8 mouse cellular contexts compared by ENCODE assay signal in the genomic region with DNA sequence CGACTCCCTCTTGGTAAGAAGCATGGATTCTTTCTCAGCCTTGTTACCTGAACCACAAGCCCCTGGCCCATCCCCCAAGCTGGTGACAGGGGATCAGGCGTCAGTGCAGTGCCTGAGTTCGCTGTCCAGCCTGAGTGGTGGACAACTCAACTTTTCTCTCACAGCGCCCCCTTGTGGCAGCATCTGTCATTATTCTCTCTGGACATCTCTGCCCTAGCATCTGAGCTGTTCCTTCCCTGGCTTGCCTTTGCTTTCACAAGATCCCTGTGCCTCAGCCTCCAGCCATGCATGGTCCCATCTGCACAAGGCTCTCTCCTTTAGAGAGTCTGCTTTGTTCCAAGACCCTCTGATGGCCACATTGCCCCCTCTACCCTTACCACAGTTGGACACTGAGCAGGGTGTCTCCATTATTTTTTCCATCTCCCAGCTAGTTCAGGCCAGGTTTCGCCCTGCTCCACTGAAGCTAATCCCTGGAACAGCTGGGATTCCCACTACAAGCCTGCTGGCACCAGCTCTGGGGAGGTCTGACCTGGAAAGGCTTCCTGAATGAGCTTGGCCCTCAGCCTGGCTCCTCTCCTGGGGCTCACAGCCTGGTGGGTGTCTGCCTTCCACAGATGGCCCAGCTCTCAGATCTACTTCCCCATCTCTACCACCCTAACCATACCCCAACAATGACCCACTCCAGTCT. TPM values are rescaled to one million over a fixed set of nuclear protein-coding genes. Genes with fewer than 3 reads are reported as not detected.
DNase-seq lines count a peak whose midpoint lies in the region; ATAC-seq and TF ChIP-seq lines count a peak whose summit lies in the region.

No protein-coding gene starts in this region.

- H3K9me3 ChIP-seq in ES-Bruce4 (replicated peaks; ENCODE audit: control insufficient read depth, insufficient read depth, low read length, poor library complexity, severe bottlenecking) = no peaks in the 10 kb centered on the region
- no peaks in the 10 kb centered on the region for H3K9me3 ChIP-seq in forebrain, embryonic 11.5 days (ENCODE audit: control insufficient read depth, low read length)

- no peaks in the 10 kb centered on the region for H3K4me1 ChIP-seq in ES-Bruce4 (ENCODE audit: control insufficient read depth, insufficient read depth, low read length)
- H3K4me1 ChIP-seq in forebrain, embryonic 11.5 days (replicated peaks; ENCODE audit: control insufficient read depth, insufficient read depth, low read length) = no peaks in the 10 kb centered on the region
- H3K4me1 ChIP-seq in lung, adult 2 months (ENCODE audit: control insufficient read depth, insufficient read depth, low read length) = no peaks in the 10 kb centered on the region

- TF ChIP-seq CTCF in ES-Bruce4 (IDR thresholded peaks at IDR 0.05; ENCODE audit: low read depth, low read length) = peak; percentile 83
- peak; percentile 75 for TF ChIP-seq CTCF in lung, adult 2 months (IDR thresholded peaks at IDR 0.05; ENCODE audit: insufficient read depth, low read length)

- 19% methylated on average over 5 of the region's 5 CpGs for WGBS in forebrain, embryonic 11.5 days
- WGBS in lung, adult 2 months = 25% methylated on average over 5 of the region's 5 CpGs

- TF ChIP-seq EP300 in ES-Bruce4 (IDR thresholded peaks at IDR 0.05; ENCODE audit: insufficient read depth, low read depth, low read length) = no peak

- no peaks in the 10 kb centered on the region for H3K27me3 ChIP-seq in ES-Bruce4 (ENCODE audit: control insufficient read depth, insufficient read depth, low read length, poor library complexity, severe bottlenecking)
- no peaks in the 10 kb centered on the region for H3K27me3 ChIP-seq in forebrain, embryonic 11.5 days (ENCODE audit: control insufficient read depth, insufficient read depth, low read length)

- TF ChIP-seq POLR2A in ES-Bruce4 (IDR thresholded peaks at IDR 0.05; ENCODE audit: insufficient read depth, low read length) = no peak
- no peak for TF ChIP-seq POLR2A in lung, adult 2 months (IDR thresholded peaks at IDR 0.05; ENCODE audit: borderline replicate concordance, extremely low read depth, low read depth, low read length)

- no peak overlapping the region for H3K4me3 ChIP-seq in ES-Bruce4 (ENCODE audit: low read depth, low read length)
- H3K4me3 ChIP-seq in forebrain, embryonic 11.5 days (ENCODE audit: low read depth, low read length) = no peak overlapping the region
- no peak overlapping the region for H3K4me3 ChIP-seq in lung, adult 2 months (replicated peaks; ENCODE audit: extremely low read depth, low read depth, low read length)

- H3K36me3 ChIP-seq in ES-Bruce4 (ENCODE audit: control insufficient read depth, insufficient read depth, low read length, poor library complexity, severe bottlenecking) = no peaks in the 10 kb centered on the region
- no peaks in the 10 kb centered on the region for H3K36me3 ChIP-seq in forebrain, embryonic 11.5 days (ENCODE audit: control insufficient read depth, insufficient read depth, low read length)

- ATAC-seq in forebrain, embryonic 11.5 days (replicated peaks; ENCODE audit: low FRiP score) = peak; percentile 79
- peak; percentile 79; the same call in 1 of the 2 replicates for ATAC-seq in neutrophil, adult 5-6 weeks (ENCODE audit: extremely low read depth, insufficient number of reproducible peaks, low FRiP score, poor library complexity, severe bottlenecking)

- H3K27ac ChIP-seq in ES-Bruce4 (ENCODE audit: insufficient read depth, low read length) = no peak overlapping the region
- no peak overlapping the region for H3K27ac ChIP-seq in forebrain, embryonic 11.5 days (ENCODE audit: low read depth, low read length)

- intact Hi-C loops in heart, postnatal 14 days (cut with DNase I) = loop anchor here (2.0 kb wide), 1 partner anchor 163 kb away; no protein-coding TSS in a partner anchor

- peak; percentile 40 for DNase-seq in c-Kit-positive CD71-positive TER-119-negative erythroid progenitor cells, embryonic 14.5 days (ENCODE audit: low read depth)
- DNase-seq in forebrain, embryonic 11.5 days (ENCODE audit: low spot score) = peak; percentile 88
- DNase-seq in heart, postnatal 14 days = peak; percentile 72 to 82
- peak; percentile 56 to 79 for DNase-seq in layer of hippocampus, adult 18-20 months (ENCODE audit: low spot score in 2 of 2)
- peak; percentile 66 for DNase-seq in lung, adult 2 months
- peak; percentile 44 for DNase-seq in thymus, postnatal 0 days (ENCODE audit: low spot score)

- no peak overlapping the region for H3K4me2 ChIP-seq in forebrain, embryonic 11.5 days (ENCODE audit: low read depth, low read length, severe bottlenecking)

- H3K9ac ChIP-seq in ES-Bruce4 (ENCODE audit: low read depth, poor library complexity, severe bottlenecking) = no peak overlapping the region
- H3K9ac ChIP-seq in forebrain, embryonic 11.5 days (ENCODE audit: low read length) = no peak overlapping the region

RNA-seq across cellular contexts. Expression of a gene that starts 32.9 kb away (rescaled TPM):
- polyA plus RNA-seq in ES-Bruce4 (2011; ENCODE audit: insufficient read depth, insufficient read length, low read depth, missing spikeins) = not detected in 2 replicates
- polyA plus RNA-seq in forebrain, embryonic 11.5 days (2014; fragmentation: Nextera tagmentation; extraction: Ambion mirVana) = 0.37 TPM in 1 of 2 replicates, not detected in the other
- total RNA-seq in heart, postnatal 14 days (2021) = 1 to 10 TPM in 1 of 2 experiments, under 1 TPM in 1; 0.85 to 2.9 TPM
- 1 to 10 TPM; 2.4 to 3.3 TPM for total RNA-seq in layer of hippocampus, adult 18-20 months (2021)
- polyA plus RNA-seq in lung, adult 2 months (2012; rRNA removed) = 4.9 and 5.0 TPM in 2 replicates
- 5.5 and 9.1 TPM in 2 replicates for total RNA-seq in neutrophil, adult 5-6 weeks (2017)
- 4.7 and 5.2 TPM in 2 replicates for polyA plus RNA-seq in thymus, postnatal 0 days (2015; fragmentation: Nextera tagmentation; extraction: Ambion mirVana)
